Mouse (Mus musculus): Measurements from ENCODE around the gene Zyg11a. TPM values are rescaled to one million over a fixed set of nuclear protein-coding genes. Genes with fewer than 3 reads are reported as not detected.

Zyg11a gene
- polyA plus RNA-seq, 1 experiment from 2014 or later: 0.37 TPM

Other genes with a start within 250 kb of the Zyg11a start
- not detected in 2 replicates for gene Slc1a7, start 249.7 kb downstream of the Zyg11a start, polyA plus RNA-seq (2014; fragmentation: Nextera tagmentation; extraction: Ambion mirVana)
- gene Podn, start 121.6 kb downstream of the Zyg11a start, polyA plus RNA-seq (2014; fragmentation: Nextera tagmentation; extraction: Ambion mirVana): 0.46 and 1.0 TPM in 2 replicates
- 209 and 254 TPM in 2 replicates for gene Scp2, start 73.0 kb downstream of the Zyg11a start, polyA plus RNA-seq (2014; fragmentation: Nextera tagmentation; extraction: Ambion mirVana)
- gene Echdc2, start 52.6 kb downstream of the Zyg11a start, polyA plus RNA-seq (2014; fragmentation: Nextera tagmentation; extraction: Ambion mirVana): 37.7 and 43.9 TPM in 2 replicates
- gene Zyg11b, start 83.0 kb upstream of the Zyg11a start, polyA plus RNA-seq (2014; fragmentation: Nextera tagmentation; extraction: Ambion mirVana): 9.4 and 17.2 TPM in 2 replicates
- 58.1 and 67.7 TPM in 2 replicates for gene Coa7, start 110.1 kb upstream of the Zyg11a start, polyA plus RNA-seq (2014; fragmentation: Nextera tagmentation; extraction: Ambion mirVana)
- 0.92 and 0.96 TPM in 2 replicates for gene Shisal2a, start 165.3 kb upstream of the Zyg11a start, polyA plus RNA-seq (2014; fragmentation: Nextera tagmentation; extraction: Ambion mirVana)
- gene Gpx7, start 188.9 kb upstream of the Zyg11a start, polyA plus RNA-seq (2014; fragmentation: Nextera tagmentation; extraction: Ambion mirVana): 52.1 and 56.2 TPM in 2 replicates
- 88.8 and 102 TPM in 2 replicates for gene Tut4, start 241.4 kb upstream of the Zyg11a start, polyA plus RNA-seq (2014; fragmentation: Nextera tagmentation; extraction: Ambion mirVana)